Mouse (Mus musculus) liver, adult 2 months (tissue): ENCODE measurements around the gene Gm36176. TPM values are rescaled to one million over a fixed set of nuclear protein-coding genes. Genes with fewer than 3 reads are reported as not detected.

Experiments
- DNase-seq: peaks from one replicate; pipeline ENCODE4 v3.0.0-alpha.2; 2011; ENCODE audit warnings: low read depth, low spot score; ENCODE audit errors: extremely low read depth
- H3K27ac ChIP-seq: fragments of 200-500 bp; replicated peaks from 2 replicates; pipeline ENCODE4 v1.5.1; 2012; ENCODE audit warnings: low read depth, mild to moderate bottlenecking, control low read depth, inconsistent platforms, low read length; ENCODE audit not compliant: insufficient read depth
- H3K27me3 ChIP-seq: fragments of 200-500 bp; 2 replicates; pipeline ENCODE4 v1.6.1; 2012; ENCODE audit warnings: mild to moderate bottlenecking, moderate library complexity, low read length, inconsistent platforms; ENCODE audit not compliant: control insufficient read depth, insufficient read depth
- H3K36me3 ChIP-seq: fragments of 200-500 bp; 2 replicates; pipeline ENCODE4 v1.6.1; 2012; ENCODE audit warnings: low read length, inconsistent platforms; ENCODE audit not compliant: control insufficient read depth, insufficient read depth
- H3K4me1 ChIP-seq: fragments of 200-500 bp; 2 replicates; pipeline ENCODE4 v1.6.1; 2011; ENCODE audit warnings: low read length; ENCODE audit not compliant: control insufficient read depth, insufficient read depth
- H3K4me3 ChIP-seq: fragments of 200-500 bp; 2 replicates; pipeline ENCODE4 v1.5.1; 2011; ENCODE audit warnings: low read depth, mild to moderate bottlenecking, control low read depth, low read length, moderate library complexity; ENCODE audit not compliant: insufficient read depth
- H3K79me2 ChIP-seq: fragments of 200-500 bp; 2 replicates; pipeline ENCODE4 v1.6.1; 2012; ENCODE audit warnings: inconsistent platforms, mild to moderate bottlenecking, low read length, moderate library complexity; ENCODE audit not compliant: control insufficient read depth, insufficient read depth
- H3K9ac ChIP-seq: fragments of 200-500 bp; 2 replicates; pipeline ENCODE4 v1.6.1; 2012; ENCODE audit warnings: low read depth, mild to moderate bottlenecking, control low read depth, inconsistent platforms, low read length
- CTCF ChIP-seq: fragments of 200-500 bp; IDR thresholded peaks from 2 replicates; pipeline ENCODE4 v1.5.1; 2011; ENCODE audit warnings: low read depth, low read length, control low read depth
- POLR2A ChIP-seq: fragments of 200-500 bp; IDR thresholded peaks from 2 replicates; pipeline ENCODE4 v1.6.1; 2011; ENCODE audit warnings: low read length, control low read depth; ENCODE audit not compliant: insufficient read depth; ENCODE audit errors: extremely low read depth
- WGBS: fragments of 180-500 bp; shearing (Covaris S2); methylation state at CpG from one replicate; pipeline ENCODE4 v1.1.7; 2018; 5-methylcytosine and 5-hydroxymethylcytosine counted together
- polyA plus RNA-seq: library from polyadenylated mRNA; depleted of rRNA; stranded (reverse); fragments of >200 nt; gene quantifications from 2 replicates; pipeline ENCODE4 v1.2.3, GENCODE M21; 2012
- total RNA-seq: library from RNA; depleted of rRNA; stranded (reverse); fragments of >200 nt; gene quantifications from 2 replicates; pipeline ENCODE4 v1.2.3, GENCODE M21; 2014

Gm36176 gene
- total and polyA plus RNA-seq, 2 experiments, result not detected

- TF ChIP-seq POLR2A (no peak), CTCF (no peak)
- no peaks in the 10 kb centered on the region for H3K4me1 ChIP-seq
- no peak overlapping the region for H3K4me3 ChIP-seq
- H3K36me3 ChIP-seq, result no peaks in the 10 kb centered on the region
- DNase-seq, result no peak
- H3K27ac ChIP-seq, result no peak overlapping the region
- H3K79me2 ChIP-seq, result no peaks in the 10 kb centered on the region
- no peaks in the 10 kb centered on the region for H3K27me3 ChIP-seq
- no peak overlapping the region for H3K9ac ChIP-seq
- WGBS, result 80% methylated on average over 6 of the region's 6 CpGs
Observed at GRCm38 (mm10) chr10:77839006-77839405, 7.6 kb upstream of the Gm36176 start.

- 39% methylated on average over 2 of the region's 2 CpGs for WGBS
Observed at GRCm38 (mm10) chr10:77846961-77847360, 358 bp downstream of the Gm36176 start.

GRCm38 (mm10) chr10:77847538-77847937 lies 935 bp downstream of the Gm36176 start:
- Histone ChIP-seq H3K27me3 (no peaks in the 10 kb centered on the region), H3K9ac (no peak overlapping the region)
- 93% methylated on average over 2 of the region's 2 CpGs for WGBS

More at GRCm38 (mm10) chr10:77846961-77847360, 358 bp downstream of the Gm36176 start:
- H3K79me2 ChIP-seq, result no peaks in the 10 kb centered on the region
- TF ChIP-seq CTCF (no peak), POLR2A (no peak)
- H3K36me3 ChIP-seq, result no peaks in the 10 kb centered on the region
- H3K9ac ChIP-seq, result no peak overlapping the region
- H3K4me1 ChIP-seq, result no peaks in the 10 kb centered on the region
- H3K4me3 ChIP-seq, result no peak overlapping the region
- H3K27me3 ChIP-seq, result no peaks in the 10 kb centered on the region
- DNase-seq, result no peak
- H3K27ac ChIP-seq, result no peak overlapping the region

GRCm38 (mm10) chr10:77852559-77852958 lies 6.0 kb downstream of the Gm36176 start, which contains the start of gene Gm10318:
Gene Gm10318, plus strand, starts transcription at chr10:77852859.
- H3K27ac ChIP-seq, result no peak within 1 kb of the TSS
- DNase-seq, result no peak
- no peak within 1 kb of the TSS for H3K9ac ChIP-seq
- H3K79me2 ChIP-seq, result no peaks in the 10 kb centered on the region
- WGBS, result 60% methylated on average over 8 of the region's 9 CpGs
- H3K4me1 ChIP-seq, result no peaks in the 10 kb centered on the region
- no peaks in the 10 kb centered on the region for H3K27me3 ChIP-seq
- no peak within 1 kb of the TSS for H3K4me3 ChIP-seq
- H3K36me3 ChIP-seq, result no peaks in the 10 kb centered on the region
- TF ChIP-seq POLR2A, result no peak
- no peak for TF ChIP-seq CTCF

More at GRCm38 (mm10) chr10:77847538-77847937, 935 bp downstream of the Gm36176 start:
- Histone ChIP-seq H3K79me2 (no peaks in the 10 kb centered on the region), H3K36me3 (no peaks in the 10 kb centered on the region), H3K27ac (no peak overlapping the region), H3K4me1 (no peaks in the 10 kb centered on the region), H3K4me3 (no peak overlapping the region)
- no peak for DNase-seq
- no peak for TF ChIP-seq POLR2A
- TF ChIP-seq CTCF, result no peak

- no peak within 1 kb of the TSS for H3K9ac ChIP-seq
- no peak for TF ChIP-seq CTCF
- TF ChIP-seq POLR2A, result no peak
- H3K79me2 ChIP-seq, result no peaks in the 10 kb centered on the region
- H3K27ac ChIP-seq, result no peak within 1 kb of the TSS
- no peak within 1 kb of the TSS for H3K4me3 ChIP-seq
- H3K4me1 ChIP-seq, result no peaks in the 10 kb centered on the region
- DNase-seq, result no peak
- no peaks in the 10 kb centered on the region for H3K36me3 ChIP-seq
- H3K27me3 ChIP-seq, result no peaks in the 10 kb centered on the region; the same call in 1 of the 2 replicates
- 59% methylated on average over 7 of the region's 7 CpGs for WGBS
Observed at GRCm38 (mm10) chr10:77861675-77862074, 15.1 kb downstream of the Gm36176 start, which contains the start of gene Gm3285. Gene Gm3285, plus strand, starts transcription at chr10:77861975.

- H3K79me2 ChIP-seq, result no peaks in the 10 kb centered on the region
- H3K27ac ChIP-seq, result no peak overlapping the region
- no peaks in the 10 kb centered on the region; the same call in 1 of the 2 replicates for H3K27me3 ChIP-seq
- no peaks in the 10 kb centered on the region for H3K4me1 ChIP-seq
- peak overlapping the region; percentile 32; the same call in 1 of the 2 replicates for H3K4me3 ChIP-seq
- 34% methylated on average over 14 of the region's 14 CpGs for WGBS
- DNase-seq, result peak; percentile 72
- H3K36me3 ChIP-seq, result no peaks in the 10 kb centered on the region
- TF ChIP-seq CTCF (no peak), POLR2A (no peak)
- no peak overlapping the region for H3K9ac ChIP-seq
Observed at GRCm38 (mm10) chr10:77864067-77864761, 17.6 kb downstream of the Gm36176 start.
